Mouse (Mus musculus) MEL-GATA-1-ER (cell line): ENCODE measurements around the gene D6Ertd527e.

ENCODE experiments used
- DNase-seq: peaks from one replicate; pipeline ENCODE4 v3.0.0-alpha.2; 2012; ENCODE audit warnings: low read depth; ENCODE audit errors: extremely low read depth

Gene D6Ertd527e

DNA sequence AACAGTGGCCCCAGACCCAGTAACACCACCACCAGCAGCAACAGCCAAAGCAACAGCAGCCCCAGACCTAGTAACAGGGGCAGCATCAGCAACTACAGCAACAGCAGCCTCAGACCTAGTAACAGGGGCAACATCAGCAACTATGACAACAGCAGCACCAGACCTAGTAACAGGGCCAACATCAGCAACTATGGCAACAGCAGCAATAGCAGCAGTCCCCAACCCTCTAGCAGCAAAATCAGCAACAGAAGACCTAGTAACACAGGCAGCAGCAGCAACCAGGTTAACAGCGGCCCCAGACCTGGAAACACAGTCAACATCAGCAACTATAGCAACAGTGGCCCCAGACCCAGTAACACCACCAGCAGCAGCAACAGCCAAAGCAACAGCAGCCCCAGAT, 6.9 kb downstream of the D6Ertd527e start:
- DNase-seq = no peak

DNA sequence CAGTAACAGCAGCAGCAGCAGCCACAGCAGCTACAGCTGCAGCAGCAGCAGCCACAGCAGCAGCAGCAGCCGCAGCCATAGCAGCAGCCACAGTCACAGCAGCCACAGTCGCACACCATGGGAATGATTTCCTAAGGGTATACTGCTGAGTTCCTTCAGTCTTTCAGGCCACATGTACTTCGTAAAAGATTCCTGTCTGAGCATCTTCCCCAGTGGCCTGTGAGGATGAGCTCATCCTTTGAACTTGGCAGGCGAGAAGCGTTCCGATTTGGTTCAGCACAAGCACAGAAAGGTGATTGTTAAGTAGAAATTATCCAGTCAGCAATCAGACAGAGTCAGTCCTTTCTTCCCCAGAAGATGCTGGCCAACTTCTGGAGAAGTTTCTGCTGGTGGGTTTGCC, 7.6 kb downstream of the D6Ertd527e start:
- DNase-seq = no peak

DNA sequence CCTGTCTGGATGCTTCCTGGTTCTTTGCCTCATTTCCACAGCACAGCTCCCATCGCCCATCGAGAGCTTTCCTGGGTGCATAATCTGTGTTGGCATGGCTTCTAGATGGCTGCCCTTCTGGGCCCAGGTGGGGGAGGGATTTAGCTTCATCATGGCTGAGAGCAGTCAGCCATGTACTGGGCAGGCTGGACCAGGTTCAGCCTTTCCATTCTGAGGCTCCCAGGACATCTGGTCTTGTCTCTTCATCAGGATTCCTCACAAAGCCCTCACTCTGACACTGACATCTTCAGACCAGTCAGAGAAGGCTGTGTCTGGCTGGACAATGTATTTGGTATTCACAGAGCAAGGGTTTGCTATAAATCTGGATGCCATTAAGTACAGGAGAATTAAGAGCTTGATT, 11.4 kb downstream of the D6Ertd527e start:
- no peak for DNase-seq

DNA sequence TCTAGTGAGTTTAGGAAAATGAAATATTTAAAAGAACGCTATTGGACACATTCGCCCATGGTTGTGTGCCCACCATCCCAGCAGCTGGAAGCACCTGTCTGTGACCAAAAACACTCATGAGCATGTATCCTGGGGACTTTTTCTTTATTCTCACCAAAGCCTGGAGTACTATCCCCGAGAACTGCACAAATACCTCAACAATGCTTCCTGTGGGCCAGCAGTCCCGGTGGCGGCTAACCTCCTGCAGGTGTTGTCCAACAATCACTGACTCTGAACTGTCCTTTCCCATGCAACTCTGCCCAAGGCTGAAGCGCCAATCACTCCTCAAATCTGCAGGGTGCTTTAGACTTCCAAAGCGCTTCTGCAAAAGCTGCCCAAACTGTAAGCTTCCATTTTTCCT, 12.1 kb downstream of the D6Ertd527e start:
- no peak for DNase-seq

DNA sequence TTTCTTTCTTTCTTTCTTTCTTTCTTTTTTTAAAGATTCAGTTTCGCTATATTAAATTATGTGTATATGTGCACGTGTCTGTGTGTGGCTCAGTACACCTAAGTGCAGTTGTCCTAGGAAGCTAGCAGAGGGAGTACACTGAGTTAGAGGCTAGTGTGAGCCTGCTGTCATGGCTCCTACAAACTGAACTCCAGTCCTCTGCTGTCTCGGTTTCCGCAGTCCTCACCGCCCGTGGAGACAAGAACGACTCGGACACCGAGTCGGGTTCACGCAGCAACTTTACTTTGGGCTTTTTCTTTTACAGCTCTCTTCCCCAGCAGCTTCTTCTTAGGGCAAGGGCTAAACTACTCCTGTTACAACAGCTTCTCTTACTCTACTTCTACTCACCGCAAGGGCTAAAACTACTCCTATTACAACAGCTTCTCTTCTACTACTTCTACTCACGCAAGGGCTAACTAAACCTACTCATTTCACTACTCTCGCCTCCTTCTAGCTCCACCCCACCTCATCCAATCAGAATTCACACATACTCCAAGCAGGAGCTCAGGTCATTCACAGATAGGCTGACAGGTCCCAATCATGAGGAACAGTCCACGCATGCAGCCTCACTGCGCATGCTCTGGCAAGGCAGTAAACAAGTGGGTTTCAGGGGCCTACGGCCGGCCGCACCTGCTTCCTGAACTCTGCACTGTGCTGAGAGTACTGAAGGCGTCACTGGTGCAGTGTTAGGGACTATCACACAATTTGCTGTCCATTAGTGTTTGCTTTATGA, 14.7 kb downstream of the D6Ertd527e start:
- DNase-seq = no peak

DNA sequence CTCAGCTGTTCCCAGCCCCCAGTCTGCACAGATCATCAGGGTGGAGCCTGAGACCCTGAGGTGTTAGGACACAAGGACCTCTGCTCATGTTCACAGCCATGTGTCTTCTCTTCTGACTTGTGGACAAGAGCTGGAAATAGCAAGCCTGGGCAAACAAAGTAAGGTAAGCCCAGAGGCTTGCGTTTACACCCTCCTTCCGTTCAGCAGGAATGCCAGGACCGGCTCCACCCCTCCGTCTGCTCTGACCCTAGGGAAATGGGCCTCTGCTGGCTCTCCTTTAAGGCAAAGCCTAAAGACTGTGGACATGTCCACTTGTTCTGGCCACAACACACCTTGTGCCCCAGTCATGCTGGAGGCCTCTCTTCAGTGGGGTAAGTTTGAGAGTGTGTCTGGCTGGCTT, 15.4 kb downstream of the D6Ertd527e start:
- no peak for DNase-seq

DNA sequence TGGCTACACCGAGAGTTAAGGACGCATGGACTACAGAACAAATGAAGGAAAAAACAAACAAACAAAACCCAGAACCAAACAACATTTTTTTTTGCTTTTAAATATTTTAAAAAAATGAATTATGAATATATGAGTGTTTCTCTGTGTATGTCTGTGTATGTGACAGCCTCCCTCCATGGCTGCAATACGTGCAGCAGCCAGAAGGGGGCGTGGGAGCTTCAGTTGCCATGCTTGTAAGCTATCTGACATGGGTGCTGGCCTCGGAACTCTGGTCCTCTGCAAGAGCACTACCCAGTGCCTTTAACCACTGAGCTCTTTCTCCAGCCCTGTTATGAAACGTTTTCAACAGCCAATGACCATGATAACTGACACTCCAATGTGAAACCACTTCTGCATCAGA, 16.1 kb downstream of the D6Ertd527e start:
- no peak for DNase-seq

DNA sequence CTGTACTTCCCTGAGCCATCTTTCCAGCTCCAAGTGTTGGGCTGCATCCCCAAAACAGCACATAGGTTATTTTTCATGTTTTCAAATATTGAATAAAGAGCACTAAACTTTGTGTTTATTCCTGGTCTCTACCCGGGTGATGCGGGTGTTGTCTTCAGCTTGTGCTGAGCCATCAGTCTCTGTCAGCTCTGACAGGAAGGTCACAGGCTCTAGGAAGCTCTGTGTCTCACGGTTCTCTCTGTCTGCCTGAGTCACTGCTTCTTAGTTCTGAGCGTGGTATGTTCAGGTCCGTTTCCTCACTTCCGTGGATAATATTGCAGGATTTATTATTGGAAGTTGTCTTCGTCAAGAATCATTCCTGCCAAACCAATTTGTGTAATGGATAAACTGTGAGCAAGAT, 17.4 kb downstream of the D6Ertd527e start:
- no peak for DNase-seq

DNA sequence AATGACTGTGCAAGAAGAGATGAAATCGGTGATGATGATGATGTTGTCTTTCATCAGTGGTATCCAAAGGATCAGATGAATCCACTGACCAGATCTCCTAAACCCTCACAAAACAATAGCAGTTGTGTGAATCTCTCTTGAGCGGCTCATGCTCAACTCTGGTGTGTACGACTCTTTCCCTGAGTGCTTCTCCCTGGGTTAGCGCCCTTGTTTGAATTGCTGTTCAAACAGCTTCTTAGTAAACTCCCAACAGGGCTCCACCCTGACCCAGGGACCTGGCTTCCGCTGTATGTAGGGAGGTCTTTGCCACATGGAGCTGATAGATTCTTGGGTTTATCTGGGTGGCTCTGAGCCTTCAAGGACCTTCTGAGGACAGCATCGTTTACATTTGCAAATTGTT, 18.9 kb downstream of the D6Ertd527e start:
- DNase-seq = no peak

DNA sequence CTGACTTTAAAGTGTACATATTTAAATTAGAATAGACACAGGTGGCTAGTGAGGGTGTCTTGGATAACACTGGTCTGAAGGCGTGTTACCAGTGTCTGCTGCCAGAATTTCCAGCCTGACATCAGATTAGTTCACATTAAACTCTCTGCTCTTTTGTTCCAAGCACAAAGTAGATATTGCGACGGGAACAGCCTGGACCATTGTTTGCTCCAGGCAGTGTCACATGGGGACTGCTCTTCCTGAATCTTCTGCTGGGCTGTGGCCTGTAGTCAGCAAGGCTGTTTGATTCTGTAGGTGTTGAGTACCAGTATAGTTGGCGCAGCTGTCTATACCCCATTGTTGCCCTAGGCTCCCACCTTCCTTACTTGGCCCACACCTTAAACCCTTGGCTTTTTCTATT, 19.4 kb downstream of the D6Ertd527e start:
- no peak for DNase-seq

DNA sequence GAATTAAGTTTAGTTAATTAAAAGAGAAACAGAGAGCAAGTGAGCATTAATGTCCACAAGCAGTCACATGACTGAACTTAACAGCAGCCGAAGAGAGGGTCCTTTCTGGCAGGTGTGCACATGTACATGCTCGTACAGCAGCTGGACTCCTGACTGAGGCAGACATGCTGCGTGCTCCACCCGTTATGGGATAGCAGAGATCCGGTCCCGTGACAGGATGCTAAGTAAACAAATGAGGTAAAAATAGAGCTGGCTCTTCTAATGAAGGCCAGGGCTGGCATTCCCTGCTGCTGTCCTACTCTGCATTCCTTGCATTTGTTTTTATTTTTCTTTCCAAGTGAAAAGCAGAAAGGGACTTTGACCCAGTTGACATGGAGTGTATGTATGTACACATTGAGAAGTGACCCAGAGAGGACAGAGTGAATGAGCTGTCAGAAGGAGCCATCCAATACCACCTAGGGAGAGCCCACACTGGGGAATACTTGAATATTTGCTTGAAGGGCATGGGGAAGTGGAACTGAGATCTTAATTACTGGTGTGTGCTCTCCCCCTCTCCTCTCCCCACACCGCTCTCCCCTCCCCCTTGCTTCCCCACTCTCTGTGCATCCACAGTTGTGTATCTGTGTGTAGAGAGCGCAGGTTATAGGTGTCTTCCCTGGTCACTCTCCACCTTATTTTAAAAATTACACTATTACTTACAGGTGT, 22.7 kb downstream of the D6Ertd527e start:
- DNase-seq = no peak

DNA sequence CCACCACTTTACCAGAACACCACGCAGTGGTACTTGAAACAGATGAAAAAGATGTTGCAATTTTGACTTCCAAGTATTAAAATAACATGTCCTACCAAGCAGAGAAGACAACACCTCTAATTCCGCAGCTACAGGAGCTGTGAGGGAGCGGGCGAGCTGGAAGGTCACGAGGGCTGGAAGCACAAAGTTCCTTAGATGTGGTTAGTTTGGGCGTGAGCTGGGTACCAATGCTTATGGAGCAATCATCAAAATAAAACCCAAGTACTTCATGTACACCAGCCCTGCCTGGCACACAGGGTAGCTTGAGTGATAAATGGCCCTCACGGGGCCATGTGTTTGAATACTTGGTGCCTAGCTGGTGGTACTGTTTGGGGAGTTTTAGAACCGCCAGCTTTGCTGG, 25.3 kb downstream of the D6Ertd527e start:
- DNase-seq = no peak

DNA sequence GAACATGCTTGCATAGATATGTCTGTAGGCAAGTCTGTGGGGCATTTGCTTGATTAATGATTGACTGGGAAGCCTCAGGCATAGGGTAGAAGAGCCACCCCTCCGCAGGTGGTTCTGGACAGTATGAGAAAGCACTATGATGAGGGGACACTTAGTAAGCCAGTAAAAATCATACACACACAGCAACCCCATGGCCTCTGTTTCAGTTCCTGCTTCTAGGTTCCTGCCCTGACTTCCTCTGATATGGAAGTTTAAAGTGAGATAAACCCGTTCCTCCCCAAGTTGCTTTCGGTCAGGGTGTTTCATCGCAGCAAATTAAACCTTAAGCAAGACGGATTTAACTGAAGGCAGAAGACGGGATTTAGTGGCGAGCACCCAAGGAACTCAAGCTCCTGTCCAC, 26.1 kb downstream of the D6Ertd527e start:
- DNase-seq = no peak

DNA sequence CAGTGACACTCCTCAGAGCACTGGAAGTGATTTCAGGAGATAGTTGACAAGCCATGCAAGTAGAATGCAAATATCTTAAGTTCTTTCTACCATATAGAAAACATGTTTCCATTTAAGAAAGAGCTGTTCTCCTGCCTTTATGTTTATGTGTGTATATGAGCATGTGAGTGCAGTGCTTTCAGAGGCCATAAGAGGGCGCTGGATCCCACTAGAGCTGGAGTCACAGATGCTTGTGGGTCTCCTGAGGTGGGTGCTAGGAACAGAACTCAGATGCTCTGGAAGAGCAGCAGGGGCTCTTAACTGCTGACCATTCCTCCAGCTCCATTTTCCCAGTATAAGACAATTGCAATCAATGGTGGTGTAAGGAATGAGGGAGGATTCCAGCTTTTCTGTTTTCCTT, 26.5 kb downstream of the D6Ertd527e start:
- DNase-seq = no peak

DNA sequence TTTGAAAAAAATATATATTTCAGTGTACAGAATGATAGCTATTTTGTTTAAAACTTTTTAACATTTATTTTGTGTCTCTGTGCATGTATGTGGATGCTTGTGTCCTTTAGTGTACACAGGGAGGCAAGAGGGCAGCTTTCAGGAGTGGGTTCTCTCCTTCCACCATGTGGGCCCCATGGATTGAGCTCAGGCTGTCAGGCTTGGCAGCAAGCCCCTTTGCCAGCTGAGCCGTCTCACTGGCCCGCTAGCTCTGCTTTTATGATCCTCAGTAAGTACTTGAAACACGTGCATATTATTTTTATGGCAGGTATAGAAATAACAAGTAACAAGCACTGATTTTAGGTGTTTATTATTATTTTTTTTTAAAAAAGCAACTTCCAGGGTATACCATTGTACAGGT, 29.0 kb downstream of the D6Ertd527e start:
- DNase-seq = no peak

DNA sequence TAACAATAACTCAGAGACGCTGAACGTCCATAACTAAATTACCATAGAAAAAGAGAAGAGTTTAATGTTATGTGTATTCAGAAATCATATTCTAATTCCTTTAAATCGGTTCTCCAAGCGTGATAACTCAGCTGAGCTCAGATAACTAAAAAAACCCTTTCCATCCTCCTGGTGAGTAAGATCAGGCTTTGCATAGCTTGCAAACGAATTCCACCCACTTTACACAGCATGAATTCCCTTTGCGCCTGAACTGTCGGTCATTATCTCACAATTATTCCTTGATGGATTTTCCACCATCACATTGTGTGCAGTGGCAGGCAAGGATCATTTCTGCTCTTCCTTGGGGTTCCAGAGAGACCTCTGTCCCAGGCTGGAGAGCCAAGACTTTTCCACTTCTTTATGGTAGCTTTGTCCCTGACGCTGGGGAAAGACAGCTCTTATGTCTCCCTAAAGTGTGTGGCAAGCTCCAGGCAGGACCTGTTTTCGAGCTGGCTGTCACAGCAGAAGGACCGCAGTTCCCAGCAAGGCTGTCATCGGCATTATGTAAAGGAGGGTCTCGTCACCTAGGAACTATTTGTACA, 29.5 kb downstream of the D6Ertd527e start:
- no peak for DNase-seq

DNA sequence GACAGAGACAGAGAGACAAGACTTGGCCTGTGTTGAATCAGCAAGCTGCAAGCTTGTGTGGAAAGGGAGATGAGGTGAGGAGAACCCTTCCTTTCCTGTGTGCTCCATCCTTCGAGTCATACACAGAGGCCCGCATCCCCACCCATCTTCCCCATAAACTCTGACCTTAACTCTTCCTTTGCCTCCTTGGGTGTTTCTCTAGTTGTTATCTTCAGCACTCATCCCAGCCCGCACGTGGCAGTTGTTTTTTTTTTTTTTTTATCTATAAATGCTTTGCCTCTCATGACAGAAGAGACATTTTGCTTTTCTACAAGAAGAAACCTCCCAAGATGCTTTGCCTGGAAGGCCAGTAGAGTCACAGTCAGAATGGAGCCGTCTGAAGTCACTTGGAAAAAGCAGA, 33.9 kb downstream of the D6Ertd527e start:
- no peak for DNase-seq

DNA sequence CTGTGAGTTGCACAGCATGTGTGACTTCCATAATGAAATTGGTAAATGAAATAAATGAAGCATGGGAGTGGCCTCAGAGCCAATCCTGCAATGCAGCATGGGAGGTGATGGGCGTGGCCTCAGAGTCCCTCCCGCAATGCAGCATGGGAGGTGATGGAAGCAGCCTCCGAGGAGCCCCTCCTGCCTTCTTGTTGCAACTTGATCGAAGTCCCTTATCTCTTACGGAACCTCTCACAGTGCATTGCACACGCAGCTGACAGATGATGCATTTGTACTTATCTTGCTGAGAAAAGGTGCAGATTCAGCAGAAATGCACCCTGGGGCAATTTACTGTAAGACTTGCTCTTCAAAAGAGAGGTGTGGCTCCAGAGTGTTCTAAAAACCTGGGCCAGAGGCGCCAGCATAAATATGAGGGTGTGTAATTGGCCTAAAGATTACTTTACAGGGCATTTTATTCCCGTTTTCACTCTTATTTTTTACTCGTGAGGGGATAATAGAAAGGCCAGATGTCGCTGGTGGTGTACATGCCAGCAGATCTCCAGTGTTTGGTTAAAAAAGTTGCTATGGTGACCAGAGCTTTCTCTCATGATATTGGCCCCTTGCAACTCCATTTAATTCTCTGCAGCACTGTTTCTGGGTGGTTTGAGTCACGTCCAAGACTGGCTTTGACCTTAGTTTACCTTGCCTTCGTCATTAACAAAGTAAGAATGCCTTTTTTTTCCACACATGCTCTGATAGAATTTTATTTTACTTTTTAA, 35.4 kb downstream of the D6Ertd527e start:
- DNase-seq = no peak

DNA sequence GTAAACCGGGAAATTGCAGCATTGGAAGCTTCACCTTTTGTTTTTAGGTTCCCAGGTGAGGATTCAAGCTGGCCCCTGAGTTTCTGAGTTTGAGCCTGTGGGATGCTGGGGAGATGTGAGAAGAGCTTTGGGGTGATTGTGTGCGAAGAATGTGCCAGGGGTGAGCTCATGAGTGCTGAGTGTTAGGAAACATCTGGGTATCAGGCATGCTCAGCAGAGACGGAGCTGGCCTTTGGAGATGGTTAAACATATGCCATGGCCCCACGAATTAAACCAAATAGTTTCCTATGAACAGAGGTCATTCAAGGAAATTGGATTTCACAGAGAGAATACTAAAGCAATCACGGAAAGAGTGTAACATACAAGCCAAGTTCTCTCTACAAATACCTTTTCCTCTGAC, 37.7 kb downstream of the D6Ertd527e start:
- no peak for DNase-seq

DNA sequence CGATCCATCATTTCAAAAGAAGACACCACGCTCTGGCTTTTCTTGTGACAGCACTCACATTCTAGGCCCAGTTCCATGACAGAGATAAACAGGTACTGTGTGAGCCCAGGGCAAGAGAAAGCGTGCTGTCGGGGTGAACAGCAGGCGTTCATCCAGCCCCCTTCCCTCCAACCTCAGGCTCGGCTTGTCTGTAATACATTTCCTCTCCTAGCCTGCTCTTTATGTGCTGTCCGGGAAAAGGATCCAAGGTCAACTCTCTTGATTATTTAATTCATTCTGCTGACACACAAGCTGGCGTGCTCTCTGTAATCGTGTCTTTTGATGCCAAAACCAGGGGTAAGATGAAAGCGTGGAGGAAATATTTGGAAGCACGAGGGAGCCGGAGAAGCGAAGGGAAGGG, 39.0 kb downstream of the D6Ertd527e start:
- no peak for DNase-seq

DNA sequence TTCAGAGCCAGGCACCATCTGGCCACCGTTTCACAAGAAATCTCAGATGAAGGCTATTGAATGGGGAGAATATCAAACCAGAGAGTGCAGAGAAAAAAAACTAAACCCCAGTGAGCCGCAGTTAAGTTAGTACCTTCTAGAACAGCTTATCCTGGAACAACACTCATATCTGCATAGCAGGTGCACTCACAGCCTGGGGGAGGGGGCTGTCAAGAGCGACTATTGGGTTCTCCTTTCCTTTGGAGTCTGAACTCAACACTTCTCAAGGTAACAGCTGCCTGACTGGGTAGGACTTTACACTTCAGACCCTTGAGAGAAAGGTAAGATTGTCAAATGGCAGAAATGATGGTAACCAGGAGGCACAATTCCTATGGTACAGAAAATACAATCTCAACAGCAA, 43.4 kb downstream of the D6Ertd527e start:
- DNase-seq = no peak

DNA sequence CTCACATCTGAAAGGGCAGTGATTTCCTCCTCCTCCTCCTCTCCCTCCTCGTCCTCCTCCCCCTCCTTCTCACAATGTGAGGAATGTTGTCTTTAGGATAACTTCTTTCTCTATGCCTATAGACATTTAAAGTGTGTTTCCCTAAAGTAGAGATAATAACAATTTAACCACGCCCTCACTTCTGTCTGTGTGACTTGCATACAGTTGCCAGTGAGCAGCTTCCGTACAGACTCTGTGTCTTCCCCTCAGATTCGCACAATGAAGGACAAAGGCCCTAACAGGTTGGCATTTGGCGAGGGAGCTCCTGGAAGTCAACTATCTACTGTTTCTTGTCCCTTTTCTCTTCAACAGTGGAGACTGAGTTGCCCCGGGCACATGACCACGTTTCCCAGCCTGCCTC, 45.9 kb downstream of the D6Ertd527e start:
- no peak for DNase-seq
